Mouse (Mus musculus) hindbrain, embryonic 12.5 days (tissue): ENCODE results near the gene Slc30a7. TPM values are rescaled to one million over a fixed set of nuclear protein-coding genes. Genes with fewer than 3 reads are reported as not detected.

Experiments
- ATAC-seq: fragments of 200-750 bp; cut with Nextera tagmentation; 2 replicates; pipeline ENCODE4 v1.8.0; 2017; ENCODE audit warnings: moderate TSS enrichment; ENCODE audit not compliant: low FRiP score
- H3K27ac ChIP-seq: fragments of 300-500 bp; sonication (generic); 2 replicates; pipeline ENCODE4 v1.5.1; 2016; ENCODE audit warnings: mild to moderate bottlenecking
- H3K27me3 ChIP-seq: fragments of 300-500 bp; sonication (generic); 2 replicates; pipeline ENCODE4 v1.6.1; 2016; ENCODE audit warnings: mild to moderate bottlenecking
- H3K36me3 ChIP-seq: fragments of 300-500 bp; sonication (generic); 2 replicates; pipeline ENCODE4 v1.6.1; 2016; ENCODE audit warnings: mild to moderate bottlenecking
- H3K4me1 ChIP-seq: fragments of 300-500 bp; sonication (generic); 2 replicates; pipeline ENCODE4 v1.6.1; 2016
- H3K4me2 ChIP-seq: fragments of 300-500 bp; sonication (generic); replicated peaks from 2 replicates; pipeline ENCODE4 v1.6.1; 2016; ENCODE audit warnings: mild to moderate bottlenecking
- H3K4me3 ChIP-seq: fragments of 300-500 bp; sonication (generic); 2 replicates; pipeline ENCODE4 v1.5.1; 2016; ENCODE audit warnings: mild to moderate bottlenecking
- H3K9ac ChIP-seq: fragments of 300-500 bp; sonication (generic); 2 replicates; pipeline ENCODE4 v1.6.1; 2016; ENCODE audit warnings: mild to moderate bottlenecking, moderate library complexity
- H3K9me3 ChIP-seq: fragments of 300-500 bp; sonication (generic); replicated peaks from 2 replicates; pipeline ENCODE4 v1.6.1; 2016; ENCODE audit warnings: mild to moderate bottlenecking
- WGBS: fragments of 180-500 bp; shearing (Covaris S2); methylation state at CpG from one replicate; pipeline ENCODE4 v1.1.7; 2016; 5-methylcytosine and 5-hydroxymethylcytosine counted together
- polyA plus RNA-seq: library from polyadenylated mRNA; unstranded; fragments of >200 nt; fragmentation: Nextera tagmentation; extraction: Ambion mirVana; gene quantifications from 2 replicates; pipeline ENCODE4 v1.2.1, GENCODE M21; 2016

The Slc30a7 gene
- polyA plus RNA-seq, 1 experiment from 2014 or later, result 25.5 TPM

DNA sequence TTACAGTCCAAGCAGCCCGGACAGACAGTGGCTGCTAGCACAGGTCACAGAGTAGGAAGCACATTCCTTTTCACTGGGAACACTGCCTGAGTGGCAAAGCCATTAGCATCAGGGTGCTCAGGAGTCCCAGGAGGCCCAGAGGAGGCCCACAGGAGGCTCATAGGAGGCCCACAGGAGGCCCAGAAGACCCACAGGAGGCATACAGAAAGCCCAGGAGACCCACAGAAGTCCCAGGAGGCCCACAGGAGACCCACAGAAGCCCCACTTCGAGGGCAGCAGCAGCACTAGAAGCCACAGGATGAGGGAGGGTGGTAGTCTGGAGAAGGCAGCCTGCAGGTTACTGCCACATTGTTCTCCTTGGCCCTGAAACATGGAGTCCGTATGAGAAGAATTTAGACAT is 54.1 kb downstream of the Slc30a7 start:
- peaks cover 44% of the 10 kb centered on the region for H3K36me3 ChIP-seq
- no peaks in the 10 kb centered on the region for H3K27me3 ChIP-seq
- H3K4me1 ChIP-seq, result peaks cover 3% of the 10 kb centered on the region; the same call in 1 of the 2 replicates
- no peak overlapping the region for H3K4me3 ChIP-seq
- ATAC-seq, result no peak
- H3K9ac ChIP-seq, result no peak overlapping the region
- H3K27ac ChIP-seq, result no peak overlapping the region
- no peaks in the 10 kb centered on the region for H3K9me3 ChIP-seq
- 75% methylated on average over 3 of the region's 3 CpGs for WGBS
- H3K4me2 ChIP-seq, result no peak overlapping the region

DNA sequence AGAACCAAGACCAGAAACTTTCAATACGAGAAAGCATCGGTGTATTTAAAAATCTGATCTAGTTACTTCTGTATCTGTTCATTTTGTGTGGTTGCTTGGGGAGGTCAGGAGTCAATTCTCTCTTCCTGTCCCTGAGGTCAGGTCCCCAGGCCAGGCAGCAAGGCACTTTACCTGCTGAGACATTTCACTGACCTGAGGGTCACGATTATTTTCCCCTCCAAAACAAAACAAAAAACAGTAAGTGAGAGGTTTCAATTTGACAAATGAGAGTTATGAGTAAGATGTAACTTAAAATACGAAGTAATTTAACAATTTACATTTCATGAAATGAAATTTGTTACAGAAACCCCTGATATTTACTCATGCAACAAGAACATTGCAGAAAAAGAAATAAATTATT is 54.9 kb downstream of the Slc30a7 start:
- Histone ChIP-seq H3K9me3 (no peaks in the 10 kb centered on the region), H3K27ac (no peak overlapping the region), H3K4me3 (no peak overlapping the region), H3K9ac (no peak overlapping the region), H3K36me3 (peaks cover 41% of the 10 kb centered on the region), H3K4me1 (peaks cover 3% of the 10 kb centered on the region; the same call in 1 of the 2 replicates), H3K27me3 (no peaks in the 10 kb centered on the region), H3K4me2 (no peak overlapping the region)
- 79% methylated on average over 4 of the region's 4 CpGs for WGBS
- no peak for ATAC-seq

- no peak overlapping the region for H3K4me3 ChIP-seq
- 0 out of 2 replicates have a peak overlapping the region, but pooled peaks have one; percentile 23 for H3K27ac ChIP-seq
- H3K36me3 ChIP-seq, result peaks cover 36% of the 10 kb centered on the region
- H3K4me2 ChIP-seq, result no peak overlapping the region
- H3K9ac ChIP-seq, result no peak overlapping the region
- no peaks in the 10 kb centered on the region for H3K27me3 ChIP-seq
- peaks cover 3% of the 10 kb centered on the region; the same call in 1 of the 2 replicates for H3K4me1 ChIP-seq
- 68% methylated on average over 3 of the region's 3 CpGs for WGBS
- no peak for ATAC-seq
- H3K9me3 ChIP-seq, result no peaks in the 10 kb centered on the region
Measured at GRCm38 (mm10) chr3:115951221-115951620, 56.0 kb downstream of the Slc30a7 start.

DNA sequence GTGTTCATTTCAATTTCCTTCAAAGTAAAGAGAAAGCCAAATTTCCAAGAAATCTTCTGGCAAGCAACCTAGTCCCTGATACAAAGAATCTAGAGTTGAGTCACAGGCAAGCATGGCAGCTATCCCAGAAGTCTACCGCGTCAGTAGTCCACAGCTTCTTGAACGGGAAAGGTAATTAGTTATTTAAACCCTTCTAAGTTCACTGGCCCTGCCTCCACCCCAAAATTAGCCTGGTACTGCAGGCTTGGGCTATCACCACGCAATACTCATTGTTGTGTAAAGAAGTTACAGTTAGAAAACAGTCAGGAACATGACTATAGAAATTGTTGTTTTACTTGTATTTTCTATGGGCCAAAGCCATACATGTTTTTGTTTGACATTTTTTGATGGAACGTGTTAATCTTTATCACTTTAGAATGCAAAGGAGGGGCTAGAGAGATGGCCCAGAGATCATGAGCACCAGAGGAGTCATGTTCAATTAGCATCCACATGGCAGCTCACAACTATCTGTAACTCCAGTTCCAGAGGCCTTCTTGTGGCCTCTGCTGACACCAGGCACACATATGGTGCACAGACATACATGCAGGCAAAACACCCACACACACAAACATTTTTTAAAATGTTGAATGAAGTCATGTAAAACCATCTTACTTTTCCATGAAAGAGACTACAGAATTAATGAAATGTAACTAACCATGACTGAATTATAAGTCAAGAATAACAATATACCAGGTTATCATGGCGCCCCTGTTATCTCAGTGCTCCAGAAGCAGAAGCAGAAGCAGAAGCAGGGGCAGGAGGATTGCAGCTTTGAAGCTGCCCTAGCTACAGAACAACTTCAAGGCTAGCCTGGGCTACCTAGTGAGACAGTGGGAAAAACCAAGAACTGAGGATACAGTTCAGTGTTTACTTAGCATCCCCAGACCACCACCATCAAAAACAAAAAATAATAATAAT is 57.0 kb downstream of the Slc30a7 start:
- no peaks in the 10 kb centered on the region for H3K27me3 ChIP-seq
- H3K36me3 ChIP-seq, result peaks cover 32% of the 10 kb centered on the region
- H3K4me2 ChIP-seq, result no peak overlapping the region
- H3K9me3 ChIP-seq, result no peaks in the 10 kb centered on the region
- 85% methylated on average over 6 of the region's 6 CpGs for WGBS
- no peak overlapping the region for H3K4me3 ChIP-seq
- ATAC-seq, result peak; percentile 28
- H3K4me1 ChIP-seq, result peaks cover 3% of the 10 kb centered on the region; the same call in 1 of the 2 replicates
- H3K27ac ChIP-seq, result peak overlapping the region; percentile 64; the same call in 1 of the 2 replicates
- H3K9ac ChIP-seq, result no peak overlapping the region

GRCm38 (mm10) chr3:115949220-115949920 is 57.8 kb downstream of the Slc30a7 start:
- H3K9me3 ChIP-seq, result no peaks in the 10 kb centered on the region
- ATAC-seq, result peak; percentile 90
- H3K4me1 ChIP-seq, result peaks cover 3% of the 10 kb centered on the region; the same call in 1 of the 2 replicates
- no peaks in the 10 kb centered on the region for H3K27me3 ChIP-seq
- H3K4me2 ChIP-seq, result no peak overlapping the region
- H3K4me3 ChIP-seq, result no peak overlapping the region
- H3K9ac ChIP-seq, result no peak overlapping the region
- H3K36me3 ChIP-seq, result peaks cover 39% of the 10 kb centered on the region
- 59% methylated on average over 3 of the region's 3 CpGs for WGBS
- H3K27ac ChIP-seq, result peak overlapping the region; percentile 64; the same call in 1 of the 2 replicates

DNA sequence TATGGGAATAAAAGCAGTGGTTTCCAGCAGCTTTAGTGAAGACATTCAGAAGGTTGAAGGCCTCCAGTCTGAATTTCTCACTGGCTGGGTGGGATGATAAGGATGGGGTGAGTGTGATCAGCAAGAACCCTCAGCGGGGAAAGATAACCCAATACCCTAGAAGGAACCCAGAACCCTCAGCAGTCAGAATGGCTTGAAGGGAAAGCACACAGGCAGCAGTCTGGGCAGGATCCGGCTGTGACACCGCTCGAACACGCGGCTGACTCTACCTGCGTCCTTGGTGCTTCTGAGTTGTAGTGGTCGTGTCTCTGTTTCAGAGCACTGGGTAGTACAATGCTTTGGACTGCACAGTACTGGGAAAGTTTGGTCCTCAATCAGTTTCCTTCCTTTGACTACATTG is 60.9 kb downstream of the Slc30a7 start:
- Histone ChIP-seq H3K4me1 (peaks cover 3% of the 10 kb centered on the region; the same call in 1 of the 2 replicates), H3K4me3 (no peak overlapping the region), H3K9ac (no peak overlapping the region), H3K4me2 (no peak overlapping the region), H3K27ac (no peak overlapping the region), H3K27me3 (no peaks in the 10 kb centered on the region), H3K36me3 (peaks cover 39% of the 10 kb centered on the region), H3K9me3 (no peaks in the 10 kb centered on the region)
- no peak for ATAC-seq
- WGBS, result 97% methylated on average over 8 of the region's 8 CpGs

DNA sequence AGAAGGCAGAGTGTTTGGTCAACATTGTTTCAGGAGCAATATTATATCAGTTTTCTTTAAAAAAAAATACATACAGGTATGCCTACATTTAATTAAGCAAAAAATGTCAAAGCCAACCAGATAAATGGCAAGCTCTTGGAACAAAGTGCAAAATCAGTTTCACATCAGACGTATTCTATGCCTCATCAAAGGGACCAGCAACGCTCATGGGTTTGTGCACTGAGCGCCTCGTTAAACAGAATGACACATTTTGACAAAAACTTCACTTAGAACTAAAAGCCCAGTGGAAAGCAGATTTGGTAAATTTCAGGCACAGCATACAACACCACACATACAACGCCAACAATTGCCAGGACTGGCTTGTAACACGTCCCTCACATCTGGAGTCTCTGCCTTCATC is 62.8 kb downstream of the Slc30a7 start:
- H3K27me3 ChIP-seq, result no peaks in the 10 kb centered on the region
- H3K4me2 ChIP-seq, result no peak overlapping the region
- peaks cover 34% of the 10 kb centered on the region for H3K36me3 ChIP-seq
- no peak overlapping the region for H3K27ac ChIP-seq
- H3K4me3 ChIP-seq, result no peak overlapping the region
- no peak overlapping the region for H3K9ac ChIP-seq
- no peaks in the 10 kb centered on the region for H3K9me3 ChIP-seq
- 93% methylated on average over 6 of the region's 6 CpGs for WGBS
- H3K4me1 ChIP-seq, result no peaks in the 10 kb centered on the region
- ATAC-seq, result no peak

- H3K4me2 ChIP-seq, result no peak overlapping the region
- peaks cover 37% of the 10 kb centered on the region for H3K36me3 ChIP-seq
- WGBS, result 95% methylated on average over 8 of the region's 8 CpGs
- H3K27ac ChIP-seq, result no peak overlapping the region
- ATAC-seq, result no peak
- H3K9ac ChIP-seq, result no peak overlapping the region
- H3K9me3 ChIP-seq, result no peaks in the 10 kb centered on the region
- H3K4me1 ChIP-seq, result no peaks in the 10 kb centered on the region
- no peak overlapping the region for H3K4me3 ChIP-seq
- no peaks in the 10 kb centered on the region for H3K27me3 ChIP-seq
Measured at GRCm38 (mm10) chr3:115941464-115941863, 65.7 kb downstream of the Slc30a7 start.

DNA sequence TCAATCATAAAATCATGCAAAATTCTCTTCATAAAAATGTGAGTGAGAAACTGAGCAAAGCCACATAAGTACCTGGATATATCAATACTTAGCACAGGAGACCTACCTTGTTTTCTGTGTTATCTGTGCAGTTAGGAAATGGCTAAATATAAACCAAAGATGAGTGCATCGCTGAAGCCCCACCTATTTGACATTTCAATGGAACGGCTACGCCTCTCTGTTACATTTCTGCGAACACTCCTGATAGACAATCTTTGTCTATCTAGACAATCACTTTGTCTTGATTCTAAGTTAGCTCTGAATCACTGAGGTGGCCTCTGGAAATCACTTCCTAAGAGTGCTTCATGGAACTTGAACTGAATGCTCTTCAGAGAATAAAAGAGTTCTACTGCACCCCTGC is 66.7 kb downstream of the Slc30a7 start:
- Histone ChIP-seq H3K36me3 (peaks cover 34% of the 10 kb centered on the region), H3K4me2 (no peak overlapping the region), H3K27me3 (no peaks in the 10 kb centered on the region), H3K4me3 (no peak overlapping the region), H3K9me3 (no peaks in the 10 kb centered on the region), H3K9ac (no peak overlapping the region), H3K27ac (no peak overlapping the region), H3K4me1 (no peaks in the 10 kb centered on the region)
- no peak for ATAC-seq
- 90% methylated on average over 4 of the region's 4 CpGs for WGBS

GRCm38 (mm10) chr3:115937807-115938206 is 69.4 kb downstream of the Slc30a7 start:
- Histone ChIP-seq H3K27me3 (no peaks in the 10 kb centered on the region), H3K4me3 (no peak overlapping the region), H3K36me3 (peaks cover 20% of the 10 kb centered on the region), H3K9me3 (no peaks in the 10 kb centered on the region), H3K4me1 (no peaks in the 10 kb centered on the region), H3K9ac (no peak overlapping the region), H3K27ac (no peak overlapping the region), H3K4me2 (no peak overlapping the region)
- ATAC-seq, result no peak
- 91% methylated on average over 10 of the region's 10 CpGs for WGBS

GRCm38 (mm10) chr3:115936734-115937599 is 70.2 kb downstream of the Slc30a7 start:
- no peaks in the 10 kb centered on the region for H3K9me3 ChIP-seq
- 65% methylated on average over 4 of the region's 4 CpGs for WGBS
- no peaks in the 10 kb centered on the region for H3K27me3 ChIP-seq
- H3K36me3 ChIP-seq, result peaks cover 14% of the 10 kb centered on the region
- ATAC-seq, result no peak
- no peak overlapping the region for H3K9ac ChIP-seq
- no peaks in the 10 kb centered on the region for H3K4me1 ChIP-seq
- H3K27ac ChIP-seq, result no peak overlapping the region
- H3K4me2 ChIP-seq, result no peak overlapping the region
- no peak overlapping the region for H3K4me3 ChIP-seq
